Mouse (Mus musculus): ENCODE measurements around the gene Olfr652.

GRCm38 (mm10) chr7:104581429-104581828 is 20.7 kb downstream of the Olfr652 start:
- TF ChIP-seq CTCF (IDR thresholded peaks at IDR 0.05; ENCODE audit: low read depth) = no peak
- TF ChIP-seq EP300 (IDR thresholded peaks at IDR 0.05; ENCODE audit: low read depth) = no peak

All from liver, postnatal 0 days (tissue).